Mouse (Mus musculus) megakaryocyte progenitor cell, adult 5-6 weeks (primary cell): ENCODE results near the gene Cdc42bpg. TPM values are rescaled to one million over a fixed set of nuclear protein-coding genes. Genes with fewer than 3 reads are reported as not detected.

Experiments
- ATAC-seq: replicated peaks from 2 replicates; pipeline ENCODE4 v1.8.0; 2016; ENCODE audit warnings: mild to moderate bottlenecking, moderate TSS enrichment, inconsistent platforms; ENCODE audit not compliant: poor library complexity
- total RNA-seq, 2 experiments: library from RNA; stranded (forward) in 1 of 2; stranded (reverse) in 1 of 2; fragments of 157-497, 149-512 nt in 1 of 2; fragments of 200-1000 nt in 1 of 2; gene quantifications; 2 replicates each; pipeline versions ENCODE4 v1.2.3 to v1.2.4; 2015 to 2017

Cdc42bpg gene
- total RNA-seq, 2 experiments from 2014 or later: 1.3 to 3.2 TPM

- no peak for ATAC-seq
Observed at GRCm38 (mm10) chr19:6343996-6344395, 37.7 kb downstream of the Cdc42bpg start.

- ATAC-seq: no peak
Observed at GRCm38 (mm10) chr19:6346023-6346422, 39.8 kb downstream of the Cdc42bpg start.

- ATAC-seq: no peak
Observed at GRCm38 (mm10) chr19:6346661-6347060, 40.4 kb downstream of the Cdc42bpg start.

GRCm38 (mm10) chr19:6347615-6348014 lies 41.4 kb downstream of the Cdc42bpg start:
- no peak for ATAC-seq

- ATAC-seq: 0 out of 2 replicates have a peak, but pooled peaks have one; percentile 18
Observed at GRCm38 (mm10) chr19:6348717-6349116, 42.5 kb downstream of the Cdc42bpg start.

GRCm38 (mm10) chr19:6349215-6349983 lies 43.1 kb downstream of the Cdc42bpg start:
- peak; percentile 72 for ATAC-seq

GRCm38 (mm10) chr19:6351431-6352106 lies 45.3 kb downstream of the Cdc42bpg start:
- ATAC-seq: no peak

GRCm38 (mm10) chr19:6352107-6352505 lies 45.9 kb downstream of the Cdc42bpg start:
- ATAC-seq: peak; percentile 38

- ATAC-seq: no peak
Observed at GRCm38 (mm10) chr19:6354030-6354429, 47.8 kb downstream of the Cdc42bpg start.

GRCm38 (mm10) chr19:6361291-6361690 lies 55.0 kb downstream of the Cdc42bpg start:
- ATAC-seq: no peak

GRCm38 (mm10) chr19:6363091-6363410 lies 56.8 kb downstream of the Cdc42bpg start:
- ATAC-seq: no peak

GRCm38 (mm10) chr19:6363411-6364240 lies 57.4 kb downstream of the Cdc42bpg start, which contains the start of gene Sf1:
Gene Sf1 (plus strand): TSS chr19:6363690.
- ATAC-seq: peak; percentile 85

- ATAC-seq: peak; percentile 35
Observed at GRCm38 (mm10) chr19:6364317-6364725, 58.1 kb downstream of the Cdc42bpg start.

GRCm38 (mm10) chr19:6364842-6365241 lies 58.6 kb downstream of the Cdc42bpg start:
- ATAC-seq: no peak

- ATAC-seq: 0 out of 2 replicates have a peak, but pooled peaks have one; percentile 9
Observed at GRCm38 (mm10) chr19:6370175-6370574, 63.9 kb downstream of the Cdc42bpg start.

- no peak for ATAC-seq
Observed at GRCm38 (mm10) chr19:6372433-6372832, 66.2 kb downstream of the Cdc42bpg start.

- peak; percentile 65 for ATAC-seq
Observed at GRCm38 (mm10) chr19:6373539-6374400, 67.5 kb downstream of the Cdc42bpg start.

- no peak for ATAC-seq
Observed at GRCm38 (mm10) chr19:6374571-6374970, 68.3 kb downstream of the Cdc42bpg start.
